Mouse (Mus musculus) forebrain, embryonic 16.5 days (tissue): ENCODE results near the gene Plekha7. TPM values are rescaled to one million over a fixed set of nuclear protein-coding genes. Genes with fewer than 3 reads are reported as not detected.

Experiments used
- ATAC-seq: fragments of 200-750 bp; cut with Nextera tagmentation; 2 replicates; pipeline ENCODE4 v1.8.0; 2017; ENCODE audit warnings: mild to moderate bottlenecking, moderate library complexity
- H3K27ac ChIP-seq: fragments of 300-500 bp; sonication (generic); 2 replicates; pipeline ENCODE4 v1.5.1; 2014; ENCODE audit warnings: low read length, control low read depth
- H3K27me3 ChIP-seq: fragments of 300-500 bp; sonication (generic); replicated peaks from 2 replicates; pipeline ENCODE4 v1.6.1; 2014; ENCODE audit warnings: low read length; ENCODE audit not compliant: control insufficient read depth, insufficient read depth
- H3K36me3 ChIP-seq: fragments of 300-500 bp; sonication (generic); 2 replicates; pipeline ENCODE4 v1.6.1; 2014; ENCODE audit not compliant: control insufficient read depth, insufficient read depth
- H3K4me1 ChIP-seq: fragments of 300-500 bp; sonication (generic); replicated peaks from 2 replicates; pipeline ENCODE4 v1.6.1; 2014; ENCODE audit warnings: low read length; ENCODE audit not compliant: control insufficient read depth, insufficient read depth
- H3K4me2 ChIP-seq: fragments of 300-500 bp; sonication (generic); 2 replicates; pipeline ENCODE4 v1.6.1; 2014; ENCODE audit warnings: mild to moderate bottlenecking, low read length, control low read depth
- H3K4me3 ChIP-seq: fragments of 300-500 bp; sonication (generic); replicated peaks from 2 replicates; pipeline ENCODE4 v1.5.1; 2014; ENCODE audit warnings: mild to moderate bottlenecking, low read length, control low read depth
- H3K9ac ChIP-seq: fragments of 300-500 bp; sonication (generic); replicated peaks from 2 replicates; pipeline ENCODE4 v1.6.1; 2014; ENCODE audit warnings: low read depth, low read length, control low read depth
- H3K9me3 ChIP-seq: fragments of 300-500 bp; sonication (generic); 2 replicates; pipeline ENCODE4 v1.6.1; 2016; ENCODE audit warnings: low read length; ENCODE audit not compliant: control insufficient read depth
- WGBS: fragments of 180-500 bp; shearing (Covaris S2); extraction: QIAGEN DNeasy Blood & Tissue Kit; methylation state at CpG from one replicate; pipeline ENCODE4 v1.1.7; 2014; 5-methylcytosine and 5-hydroxymethylcytosine counted together
- polyA plus RNA-seq: library from polyadenylated mRNA; unstranded; fragments of >200 nt; fragmentation: Nextera tagmentation; extraction: Ambion mirVana; gene quantifications from 2 replicates; pipeline ENCODE4 v1.2.1, GENCODE M21; 2015

Plekha7 gene
- polyA plus RNA-seq, 1 experiment from 2014 or later: 8.8 TPM

DNA sequence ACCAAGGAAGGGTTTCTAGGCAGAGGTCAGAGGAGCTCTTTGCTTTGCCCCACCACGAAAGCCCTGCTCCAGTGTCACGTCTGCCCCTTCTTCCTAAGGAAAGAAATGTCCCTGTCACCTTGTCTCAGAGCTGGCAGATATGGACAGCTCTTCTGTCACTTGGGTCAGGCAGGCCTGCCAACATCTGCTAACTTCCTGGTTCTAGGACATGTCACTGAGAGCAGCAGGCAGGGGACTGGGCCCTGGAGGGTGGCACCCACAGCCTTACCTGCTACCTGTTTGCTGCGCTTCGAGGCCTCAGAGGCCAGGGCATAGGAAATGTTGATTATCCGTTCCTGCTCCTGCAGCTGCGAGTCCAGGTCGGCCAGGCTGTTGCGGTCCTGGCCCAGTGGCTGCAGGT is 179.9 kb downstream of the Plekha7 start:
- Histone ChIP-seq H3K9me3 (no peaks in the 10 kb centered on the region), H3K36me3 (no peaks in the 10 kb centered on the region), H3K4me3 (no peak overlapping the region), H3K4me2 (no peak overlapping the region), H3K27ac (no peak overlapping the region), H3K27me3 (no peaks in the 10 kb centered on the region), H3K4me1 (peaks cover 15% of the 10 kb centered on the region), H3K9ac (no peak overlapping the region)
- no peak for ATAC-seq
- 95% methylated on average over 8 of the region's 8 CpGs for WGBS

- whole genome bisulfite sequencing: 87% methylated on average over 2 of the region's 2 CpGs
- no peaks in the 10 kb centered on the region for H3K9me3 ChIP-seq
- ATAC-seq: no peak
Measured at GRCm38 (mm10) chr7:116127052-116127451, 181.1 kb downstream of the Plekha7 start.

DNA sequence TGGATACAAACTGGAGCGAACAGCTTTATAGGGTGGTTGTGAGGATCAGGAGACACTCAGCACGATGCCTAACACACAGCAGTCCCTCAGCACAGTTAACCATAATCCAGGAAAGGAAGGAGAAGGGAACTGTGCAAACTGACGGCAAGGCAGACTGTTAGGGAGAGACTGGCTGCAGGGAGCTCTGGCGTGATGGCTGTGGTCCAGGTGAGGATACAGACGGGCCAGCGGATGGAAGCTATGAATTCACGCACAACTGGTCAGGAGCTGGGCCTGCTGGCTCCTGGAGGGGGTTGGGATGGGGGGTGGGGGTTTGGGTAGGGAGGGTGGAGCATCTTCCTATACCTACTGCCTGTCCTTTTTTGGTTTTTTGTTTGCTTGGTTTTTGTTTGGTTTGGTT is 182.5 kb downstream of the Plekha7 start:
- ATAC-seq: no peak
- H3K9ac ChIP-seq: no peak overlapping the region
- no peaks in the 10 kb centered on the region for H3K9me3 ChIP-seq
- WGBS: 61% methylated on average over 7 of the region's 7 CpGs
- H3K4me2 ChIP-seq: no peak overlapping the region
- no peaks in the 10 kb centered on the region for H3K36me3 ChIP-seq
- H3K4me3 ChIP-seq: no peak overlapping the region
- no peaks in the 10 kb centered on the region for H3K27me3 ChIP-seq
- H3K4me1 ChIP-seq: peaks cover 27% of the 10 kb centered on the region
- no peak overlapping the region for H3K27ac ChIP-seq

More at GRCm38 (mm10) chr7:116127052-116127451, 181.1 kb downstream of the Plekha7 start:
- no peak overlapping the region for H3K27ac ChIP-seq
- no peak overlapping the region for H3K4me3 ChIP-seq
- H3K27me3 ChIP-seq: no peaks in the 10 kb centered on the region
- H3K9ac ChIP-seq: no peak overlapping the region
- H3K4me1 ChIP-seq: peaks cover 28% of the 10 kb centered on the region
- no peak overlapping the region for H3K4me2 ChIP-seq
- no peaks in the 10 kb centered on the region for H3K36me3 ChIP-seq

GRCm38 (mm10) chr7:116124057-116124456 is 184.1 kb downstream of the Plekha7 start:
- 91% methylated on average over 12 of the region's 12 CpGs for WGBS
- peaks cover 27% of the 10 kb centered on the region for H3K4me1 ChIP-seq
- no peaks in the 10 kb centered on the region for H3K27me3 ChIP-seq
- H3K27ac ChIP-seq: 0 out of 2 replicates have a peak overlapping the region, but pooled peaks have one; percentile 2
- H3K36me3 ChIP-seq: no peaks in the 10 kb centered on the region
- H3K4me3 ChIP-seq: no peak overlapping the region
- H3K9me3 ChIP-seq: no peaks in the 10 kb centered on the region
- ATAC-seq: no peak
- no peak overlapping the region for H3K9ac ChIP-seq
- no peak overlapping the region for H3K4me2 ChIP-seq

- Histone ChIP-seq H3K36me3 (no peaks in the 10 kb centered on the region), H3K9me3 (no peaks in the 10 kb centered on the region), H3K27me3 (no peaks in the 10 kb centered on the region), H3K4me3 (no peak overlapping the region), H3K27ac (0 out of 2 replicates have a peak overlapping the region, but pooled peaks have one; percentile 2), H3K4me2 (no peak overlapping the region), H3K9ac (no peak overlapping the region), H3K4me1 (peaks cover 27% of the 10 kb centered on the region)
- no peak for ATAC-seq
- WGBS: 57% methylated on average over 2 of the region's 2 CpGs
Measured at GRCm38 (mm10) chr7:116123597-116123985, 184.6 kb downstream of the Plekha7 start.

GRCm38 (mm10) chr7:116122981-116123596 is 185.1 kb downstream of the Plekha7 start:
- no peak overlapping the region for H3K9ac ChIP-seq
- H3K36me3 ChIP-seq: no peaks in the 10 kb centered on the region
- H3K9me3 ChIP-seq: no peaks in the 10 kb centered on the region
- 0 out of 2 replicates have a peak overlapping the region, but pooled peaks have one; percentile 7 for H3K4me2 ChIP-seq
- WGBS: 26% methylated on average over 13 of the region's 13 CpGs
- ATAC-seq: peak; percentile 90
- H3K27me3 ChIP-seq: no peaks in the 10 kb centered on the region
- no peak overlapping the region for H3K4me3 ChIP-seq
- peaks cover 27% of the 10 kb centered on the region for H3K4me1 ChIP-seq
- peak overlapping the region; percentile 51 for H3K27ac ChIP-seq

DNA sequence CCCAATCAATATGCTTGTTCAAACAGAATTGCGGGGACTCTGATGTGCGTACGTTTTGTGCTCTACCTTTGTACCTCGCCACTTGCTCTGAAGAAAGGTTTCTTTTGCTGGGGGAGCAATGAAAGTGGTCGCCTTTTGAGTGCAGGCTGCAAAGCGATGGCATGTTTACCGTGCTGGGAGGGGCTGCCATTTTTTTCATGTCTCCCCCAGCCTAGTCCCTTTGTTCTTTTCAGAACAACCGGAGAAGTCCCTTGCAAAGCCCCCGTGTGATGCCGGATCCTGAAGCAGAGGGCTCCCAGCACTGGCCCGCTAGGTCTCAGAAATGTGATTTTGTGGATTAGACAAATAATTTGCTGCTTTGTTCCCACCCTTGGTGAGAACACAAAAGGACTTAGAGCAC is 187.0 kb downstream of the Plekha7 start:
- ATAC-seq: no peak
- WGBS: 13% methylated on average over 11 of the region's 11 CpGs
- Histone ChIP-seq H3K27ac (no peak overlapping the region), H3K36me3 (no peaks in the 10 kb centered on the region), H3K9ac (no peak overlapping the region), H3K27me3 (no peaks in the 10 kb centered on the region), H3K4me2 (no peak overlapping the region), H3K4me3 (no peak overlapping the region), H3K4me1 (peaks cover 27% of the 10 kb centered on the region), H3K9me3 (no peaks in the 10 kb centered on the region)

GRCm38 (mm10) chr7:116120737-116121136 is 187.4 kb downstream of the Plekha7 start:
- Histone ChIP-seq H3K9me3 (no peaks in the 10 kb centered on the region), H3K4me3 (no peak overlapping the region), H3K4me1 (peaks cover 27% of the 10 kb centered on the region), H3K4me2 (no peak overlapping the region), H3K9ac (no peak overlapping the region), H3K36me3 (no peaks in the 10 kb centered on the region), H3K27me3 (no peaks in the 10 kb centered on the region), H3K27ac (no peak overlapping the region)
- ATAC-seq: no peak
- WGBS: 56% methylated on average over 4 of the region's 4 CpGs

GRCm38 (mm10) chr7:116119306-116119857 is 188.8 kb downstream of the Plekha7 start:
- WGBS: 100% methylated on average over 1 of the region's 1 CpGs
- no peak overlapping the region for H3K9ac ChIP-seq
- H3K27me3 ChIP-seq: no peaks in the 10 kb centered on the region
- H3K4me1 ChIP-seq: peaks cover 27% of the 10 kb centered on the region
- no peaks in the 10 kb centered on the region for H3K36me3 ChIP-seq
- H3K4me2 ChIP-seq: no peak overlapping the region
- no peaks in the 10 kb centered on the region for H3K9me3 ChIP-seq
- no peak overlapping the region for H3K4me3 ChIP-seq
- ATAC-seq: no peak
- no peak overlapping the region for H3K27ac ChIP-seq
